Mouse (Mus musculus) E14TG2a.4 (cell line): ENCODE results near the gene Hsf2bp.

Experiments used
- H3K27me3 ChIP-seq: 2 replicates; pipeline ENCODE4 v1.6.1; 2014; ENCODE audit warnings: low read length, control low read depth; ENCODE audit not compliant: insufficient read depth
- H3K36me3 ChIP-seq: 2 replicates; pipeline ENCODE4 v1.6.1; 2014; ENCODE audit warnings: low read length, control low read depth; ENCODE audit not compliant: insufficient read depth
- H3K4me1 ChIP-seq: replicated peaks from 2 replicates; pipeline ENCODE4 v1.6.1; 2014; ENCODE audit warnings: low read depth, low read length, control low read depth
- H3K4me3 ChIP-seq: replicated peaks from 2 replicates; pipeline ENCODE4 v1.5.1; 2014; ENCODE audit warnings: mild to moderate bottlenecking, low read length
- H3K9me3 ChIP-seq: 2 replicates; pipeline ENCODE4 v1.6.1; 2014; ENCODE audit warnings: low read length, control low read depth
- CTCF ChIP-seq: conservative IDR thresholded peaks from 2 replicates; pipeline ENCODE4 v1.5.1; 2014; ENCODE audit warnings: low read length
- NANOG ChIP-seq: IDR thresholded peaks from 2 replicates; pipeline ENCODE4 v1.6.1; 2014; ENCODE audit warnings: borderline replicate concordance, low read length, mixed read lengths
- POU5F1 ChIP-seq: IDR thresholded peaks from 2 replicates; pipeline ENCODE4 v1.6.1; 2014; ENCODE audit warnings: low read length, borderline replicate concordance

Hsf2bp gene

DNA sequence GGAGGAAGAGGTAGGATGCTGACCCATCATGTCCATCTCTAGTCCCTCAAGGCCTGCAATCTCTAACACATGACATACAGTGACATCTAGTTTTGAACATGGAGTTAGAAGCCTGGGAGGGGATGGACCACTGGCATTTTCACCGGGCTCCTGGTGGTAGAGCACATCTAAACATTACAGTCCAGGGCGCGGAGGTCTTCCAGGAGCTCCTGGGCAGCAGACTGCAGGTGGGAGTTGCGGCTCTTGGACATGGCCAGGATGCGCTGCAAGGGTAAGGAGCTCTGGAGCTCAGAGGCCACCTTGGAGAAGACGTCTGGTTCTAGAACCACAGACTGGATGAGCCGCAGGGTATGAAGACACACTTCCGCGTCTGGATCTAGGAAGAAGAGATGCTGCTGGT is 89.7 kb downstream of the Hsf2bp start:
- Histone ChIP-seq H3K36me3 (peaks cover 53% of the 10 kb centered on the region), H3K27me3 (no peaks in the 10 kb centered on the region), H3K4me1 (peaks cover 18% of the 10 kb centered on the region), H3K4me3 (no peak overlapping the region), H3K9me3 (no peaks in the 10 kb centered on the region)
- TF ChIP-seq CTCF (no peak), POU5F1 (no peak), NANOG (no peak)

DNA sequence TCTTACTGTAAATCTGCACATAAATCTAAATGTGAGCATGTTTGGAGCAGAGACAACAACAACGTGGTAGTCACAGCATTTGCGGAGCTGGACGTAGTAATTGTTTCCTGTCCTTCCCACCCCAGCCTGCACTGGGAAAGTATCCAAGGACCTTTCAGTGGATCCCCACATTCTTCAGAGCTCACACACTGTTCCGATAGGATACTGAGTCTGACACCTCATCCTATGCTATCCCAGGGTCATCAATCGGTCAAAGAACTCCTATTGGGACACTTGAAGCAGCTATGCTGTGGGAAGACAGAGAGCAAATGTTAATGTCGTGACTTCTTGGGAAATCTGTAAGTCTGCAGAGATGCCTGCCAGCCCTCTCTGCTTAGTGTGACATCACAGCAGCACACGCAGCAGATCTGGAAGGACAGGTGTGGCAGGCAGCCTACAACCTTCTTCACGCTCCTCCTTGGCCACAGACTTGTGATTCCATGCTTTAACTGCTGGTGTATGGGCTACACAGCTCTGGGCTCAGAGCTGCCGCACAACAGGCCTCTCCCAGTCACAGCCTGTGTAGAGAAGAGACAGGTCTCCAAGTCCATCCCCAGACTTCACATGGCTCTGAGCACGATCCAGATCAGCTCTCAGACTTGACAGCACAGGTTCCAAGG is 92.1 kb downstream of the Hsf2bp start:
- Histone ChIP-seq H3K4me1 (peaks cover 29% of the 10 kb centered on the region), H3K9me3 (no peaks in the 10 kb centered on the region), H3K4me3 (no peak overlapping the region), H3K27me3 (no peaks in the 10 kb centered on the region), H3K36me3 (peaks cover 74% of the 10 kb centered on the region)
- TF ChIP-seq POU5F1: no peak
- TF ChIP-seq CTCF: no peak
- no peak for TF ChIP-seq NANOG

DNA sequence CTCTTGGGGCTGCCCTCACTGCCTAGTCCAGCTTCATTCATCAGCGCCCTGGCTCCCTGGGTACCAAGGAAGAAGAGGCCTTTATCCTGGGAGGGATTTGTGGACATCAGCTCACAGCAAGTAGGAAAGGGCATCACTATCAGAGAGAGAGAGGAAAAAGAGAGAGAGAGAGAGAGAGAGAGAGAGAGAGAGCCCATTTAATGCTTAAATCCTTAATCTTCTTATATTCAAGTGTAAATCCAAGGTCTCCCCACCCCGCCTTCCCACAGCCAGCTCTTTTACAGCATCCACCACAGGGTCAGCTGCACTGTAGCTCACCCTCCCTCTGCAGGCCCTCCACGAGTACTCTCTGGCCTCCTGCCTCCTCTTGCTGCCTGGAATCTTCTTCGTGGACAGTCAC is 94.5 kb downstream of the Hsf2bp start:
- no peak overlapping the region for H3K4me3 ChIP-seq
- peaks cover 42% of the 10 kb centered on the region for H3K4me1 ChIP-seq
- H3K9me3 ChIP-seq: no peaks in the 10 kb centered on the region
- peaks cover 69% of the 10 kb centered on the region for H3K36me3 ChIP-seq
- TF ChIP-seq CTCF: no peak
- no peak for TF ChIP-seq NANOG
- TF ChIP-seq POU5F1: no peak
- H3K27me3 ChIP-seq: no peaks in the 10 kb centered on the region

DNA sequence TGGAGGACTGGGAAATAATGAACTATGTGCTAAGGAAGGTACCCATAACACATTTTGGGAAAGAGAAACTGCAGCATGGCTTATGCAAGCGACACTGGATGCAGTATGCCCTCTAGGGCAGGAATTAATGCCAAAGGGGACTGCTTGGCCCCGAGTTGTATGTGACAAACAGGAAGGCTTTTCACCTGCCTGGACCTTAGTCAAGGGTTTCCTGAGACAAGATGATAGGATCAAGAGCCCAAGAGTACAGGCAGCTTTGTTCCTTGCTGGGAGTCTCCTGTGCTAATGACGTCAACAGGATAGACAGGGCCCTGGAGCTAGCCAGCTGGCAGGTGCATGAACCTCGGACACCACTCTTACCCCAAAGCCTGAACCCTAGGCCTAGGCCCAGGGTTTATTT is 95.5 kb downstream of the Hsf2bp start:
- no peaks in the 10 kb centered on the region for H3K9me3 ChIP-seq
- peaks cover 43% of the 10 kb centered on the region for H3K4me1 ChIP-seq
- no peak overlapping the region for H3K4me3 ChIP-seq
- TF ChIP-seq NANOG (no peak), CTCF (no peak), POU5F1 (no peak)
- no peaks in the 10 kb centered on the region for H3K27me3 ChIP-seq
- peaks cover 59% of the 10 kb centered on the region for H3K36me3 ChIP-seq

DNA sequence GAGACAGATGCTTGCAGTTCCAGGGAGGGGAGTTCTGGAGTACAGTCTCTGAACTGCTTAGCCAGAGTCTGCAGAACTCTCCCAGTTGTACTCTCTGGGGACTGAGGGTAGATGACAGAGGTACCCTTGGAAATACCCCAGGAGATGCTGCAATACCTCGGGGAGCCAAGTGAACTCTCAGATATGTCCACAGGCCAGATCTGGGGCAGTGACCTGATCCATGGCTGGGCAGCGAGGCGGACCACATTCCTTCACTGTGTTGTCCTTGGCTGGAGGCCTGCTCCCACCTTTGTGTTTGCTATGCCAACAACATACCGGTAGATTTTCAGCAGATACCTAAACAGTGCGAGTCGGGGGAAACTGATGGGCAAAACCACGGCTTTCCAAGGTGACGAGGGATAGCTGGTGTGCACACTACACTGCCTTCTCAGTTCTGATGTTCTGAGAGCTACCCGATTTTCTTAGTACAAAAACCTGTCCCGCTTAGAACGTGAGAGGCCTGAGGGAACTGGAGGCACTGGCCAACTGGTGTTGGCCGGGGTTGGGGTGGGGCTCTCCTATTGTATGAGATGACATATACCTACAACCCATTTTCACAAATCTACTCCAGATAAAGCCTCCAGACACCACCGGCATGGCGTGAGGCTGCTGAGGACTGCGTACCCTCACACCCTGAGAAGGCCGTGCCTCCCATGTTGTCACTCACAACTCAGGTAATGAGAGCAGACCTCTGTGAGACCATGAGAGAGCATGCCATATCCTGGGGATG is 96.7 kb downstream of the Hsf2bp start:
- Histone ChIP-seq H3K36me3 (peaks cover 48% of the 10 kb centered on the region), H3K4me3 (no peak overlapping the region), H3K4me1 (peaks cover 40% of the 10 kb centered on the region), H3K9me3 (no peaks in the 10 kb centered on the region), H3K27me3 (no peaks in the 10 kb centered on the region)
- TF ChIP-seq NANOG: no peak
- no peak for TF ChIP-seq CTCF
- no peak for TF ChIP-seq POU5F1

DNA sequence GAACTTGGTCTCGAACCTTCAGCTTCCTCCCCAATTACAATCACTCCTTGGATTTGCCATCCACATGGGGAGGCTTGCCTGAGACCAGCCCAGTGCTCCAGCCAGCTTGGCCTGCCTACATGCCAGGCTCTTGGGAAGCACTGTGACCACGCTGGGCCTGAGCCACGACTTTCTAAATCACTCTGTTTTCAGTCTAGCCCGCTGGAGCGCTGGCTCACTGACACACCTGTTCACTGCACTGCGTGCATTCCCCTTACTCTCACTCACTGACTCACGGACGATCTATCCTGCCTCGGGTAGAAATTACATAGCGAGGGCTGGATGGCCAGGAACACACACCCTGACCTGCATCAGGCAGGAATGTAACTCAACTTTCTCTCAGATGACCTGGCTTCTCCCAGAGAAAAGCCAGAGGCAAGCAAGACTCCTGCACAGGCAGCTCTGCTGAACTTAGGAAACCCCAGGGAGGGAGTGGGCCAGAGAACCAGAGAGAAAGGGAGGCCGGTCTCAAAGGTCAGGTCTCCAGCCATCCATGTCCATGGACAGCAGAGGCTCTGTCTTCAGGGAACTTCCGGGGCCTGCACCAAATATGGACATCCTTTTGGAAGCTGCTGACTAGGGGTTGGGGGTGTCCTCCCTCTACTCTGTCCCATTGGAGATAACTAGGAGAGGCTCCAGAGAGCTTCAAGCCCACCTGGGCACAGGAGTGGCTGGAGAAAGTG is 97.4 kb downstream of the Hsf2bp start:
- H3K27me3 ChIP-seq: no peaks in the 10 kb centered on the region
- no peaks in the 10 kb centered on the region for H3K9me3 ChIP-seq
- peaks cover 48% of the 10 kb centered on the region for H3K4me1 ChIP-seq
- TF ChIP-seq NANOG (no peak), POU5F1 (no peak), CTCF (no peak)
- peaks cover 40% of the 10 kb centered on the region for H3K36me3 ChIP-seq
- no peak overlapping the region for H3K4me3 ChIP-seq

DNA sequence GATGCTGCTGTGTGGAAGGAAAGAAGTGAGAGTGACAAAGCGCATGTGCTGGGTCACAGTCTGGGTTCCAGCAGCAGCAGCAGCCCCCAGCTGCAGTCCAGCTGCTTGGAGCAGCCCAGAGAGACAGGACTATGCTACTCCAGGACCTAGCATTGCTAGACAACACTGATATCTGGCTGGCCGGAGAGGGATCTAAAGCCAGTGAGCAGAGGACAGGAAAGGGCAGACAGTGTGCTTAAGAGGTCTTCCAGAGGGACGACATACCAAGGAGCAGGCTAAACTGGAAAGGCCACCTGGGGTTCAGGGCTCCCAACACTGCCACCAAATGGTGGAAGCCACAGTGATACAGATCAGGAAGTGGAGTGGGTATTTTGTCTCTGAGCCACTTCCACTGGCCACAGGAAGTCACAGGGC is 99.0 kb downstream of the Hsf2bp start:
- H3K9me3 ChIP-seq: no peaks in the 10 kb centered on the region
- TF ChIP-seq POU5F1 (no peak), NANOG (no peak), CTCF (no peak)
- H3K27me3 ChIP-seq: no peaks in the 10 kb centered on the region
- peaks cover 26% of the 10 kb centered on the region for H3K36me3 ChIP-seq
- no peak overlapping the region for H3K4me3 ChIP-seq
- peaks cover 62% of the 10 kb centered on the region for H3K4me1 ChIP-seq

DNA sequence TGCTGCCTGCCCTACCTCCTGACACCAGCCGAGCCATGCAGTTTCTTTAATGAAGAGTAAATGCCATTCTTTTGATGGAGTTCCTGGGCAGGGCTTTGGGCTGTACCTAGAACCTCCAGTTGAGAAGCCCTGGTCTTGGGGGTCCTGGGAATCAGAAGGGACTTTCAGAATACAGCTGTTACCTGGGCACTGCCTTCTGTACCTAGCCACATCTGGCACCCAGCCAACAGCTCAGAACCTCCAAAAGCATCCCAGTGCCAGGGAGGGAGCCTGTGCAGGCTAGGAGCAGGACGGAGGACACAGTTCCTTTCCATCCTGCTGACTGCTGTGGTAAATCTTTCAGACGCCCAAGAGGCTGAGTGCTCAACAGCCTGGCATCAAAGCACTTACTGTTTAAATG is 100.3 kb downstream of the Hsf2bp start:
- peaks cover 19% of the 10 kb centered on the region for H3K36me3 ChIP-seq
- peaks cover 63% of the 10 kb centered on the region for H3K4me1 ChIP-seq
- no peak for TF ChIP-seq CTCF
- TF ChIP-seq POU5F1: no peak
- TF ChIP-seq NANOG: no peak
- H3K27me3 ChIP-seq: no peaks in the 10 kb centered on the region
- H3K9me3 ChIP-seq: no peaks in the 10 kb centered on the region
- no peak overlapping the region for H3K4me3 ChIP-seq
